Mouse (Mus musculus) MEL (cell line): ENCODE measurements around the gene Rtp1. TPM values are rescaled to one million over a fixed set of nuclear protein-coding genes. Genes with fewer than 3 reads are reported as not detected.

Source experiments
- DNase-seq: peaks from one replicate; pipeline ENCODE4 v3.0.0; 2011; ENCODE audit warnings: low read depth, low spot score
- H3K27ac ChIP-seq: 2 replicates; pipeline ENCODE4 v1.5.1; 2012; ENCODE audit warnings: low read depth, mild to moderate bottlenecking, control low read depth, low read length, moderate library complexity; ENCODE audit not compliant: control insufficient read depth
- H3K27me3 ChIP-seq, 2 experiments: fragments of 150-350 bp in 1 of 2; sonication (generic) in 1 of 2; 2 replicates each; pipeline ENCODE4 v1.6.1; 2012; ENCODE audit warnings: low read length in 2 of 2, mild to moderate bottlenecking in 2 of 2, improper control_type of control experiment in 1 of 2, moderate library complexity in 1 of 2; ENCODE audit not compliant: insufficient read depth in 2 of 2, control insufficient read depth in 1 of 2
- H3K36me3 ChIP-seq, 2 experiments: 2 replicates each; pipeline ENCODE4 v1.6.1; 2012 to 2014; ENCODE audit warnings: low read length in 2 of 2, improper control_type of control experiment in 1 of 2, inconsistent platforms in 1 of 2, mild to moderate bottlenecking in 1 of 2; ENCODE audit not compliant: insufficient read depth in 2 of 2, control insufficient read depth in 1 of 2
- H3K4me1 ChIP-seq, 2 experiments: fragments of 150-350 bp in 1 of 2; sonication (generic) in 1 of 2; 2 replicates each; pipeline ENCODE4 v1.6.1; 2012; ENCODE audit warnings: low read length in 2 of 2, improper control_type of control experiment in 1 of 2, mild to moderate bottlenecking in 1 of 2; ENCODE audit not compliant: insufficient read depth in 2 of 2, control insufficient read depth in 1 of 2
- H3K4me3 ChIP-seq, 2 experiments: fragments of 150-350 bp in 1 of 2; sonication (generic) in 1 of 2; 2 replicates each; pipeline ENCODE4 v1.5.1; 2012; ENCODE audit warnings: low read depth in 2 of 2, low read length in 2 of 2, mild to moderate bottlenecking in 2 of 2, moderate library complexity in 2 of 2, control low read depth in 1 of 2, improper control_type of control experiment in 1 of 2; ENCODE audit not compliant: control insufficient read depth in 1 of 2, insufficient read depth in 1 of 2
- H3K79me2 ChIP-seq: 2 replicates; pipeline ENCODE4 v1.6.1; 2012; ENCODE audit warnings: mild to moderate bottlenecking, low read length, moderate library complexity; ENCODE audit not compliant: control insufficient read depth, poor library complexity, insufficient read depth
- H3K9ac ChIP-seq: 2 replicates; pipeline ENCODE4 v1.6.1; 2012; ENCODE audit warnings: low read depth, mild to moderate bottlenecking, control low read depth, low read length, moderate library complexity; ENCODE audit not compliant: control insufficient read depth, poor library complexity, severe bottlenecking
- H3K9me3 ChIP-seq: fragments of 150-350 bp; sonication (generic); replicated peaks from 2 replicates; pipeline ENCODE4 v1.6.1; 2012; ENCODE audit warnings: mild to moderate bottlenecking, low read length, improper control_type of control experiment, moderate library complexity; ENCODE audit not compliant: insufficient read depth
- BHLHE40 ChIP-seq: IDR thresholded peaks from 2 replicates; pipeline ENCODE4 v1.6.1; 2012; ENCODE audit warnings: low read depth, mild to moderate bottlenecking, inconsistent platforms, low read length, improper control_type of control experiment, borderline replicate concordance
- ELF1 ChIP-seq: IDR thresholded peaks from 2 replicates; pipeline ENCODE4 v1.6.1; 2014; ENCODE audit warnings: low read depth, mild to moderate bottlenecking, inconsistent platforms, low read length, improper control_type of control experiment, moderate library complexity
- KAT2A ChIP-seq: conservative IDR thresholded peaks from 2 replicates; pipeline ENCODE4 v1.6.1; 2012; ENCODE audit warnings: low read depth, low read length, improper control_type of control experiment, inconsistent platforms
- MEF2A ChIP-seq: IDR thresholded peaks from 2 replicates; pipeline ENCODE4 v1.6.1; 2014; ENCODE audit warnings: low read depth, mild to moderate bottlenecking, inconsistent platforms, low read length, improper control_type of control experiment; ENCODE audit not compliant: poor library complexity, insufficient replicate concordance, severe bottlenecking; ENCODE audit errors: extremely low read depth
- MXI1 ChIP-seq: IDR thresholded peaks from 2 replicates; pipeline ENCODE4 v1.6.1; 2011; ENCODE audit warnings: mild to moderate bottlenecking, low read depth, low read length, improper control_type of control experiment
- MYC ChIP-seq: IDR thresholded peaks from 2 replicates; pipeline ENCODE4 v1.6.1; 2011; ENCODE audit warnings: low read depth, mild to moderate bottlenecking, low read length, improper control_type of control experiment, moderate library complexity
- NELFE ChIP-seq: IDR thresholded peaks from 2 replicates; pipeline ENCODE4 v1.6.1; 2011; ENCODE audit warnings: low read depth, low read length, improper control_type of control experiment
- NRF1 ChIP-seq: IDR thresholded peaks from 2 replicates; pipeline ENCODE4 v1.6.1; 2014; ENCODE audit warnings: low read depth, mild to moderate bottlenecking, inconsistent platforms, low read length, improper control_type of control experiment, moderate library complexity; ENCODE audit not compliant: poor library complexity, insufficient read depth, severe bottlenecking
- POLR2AphosphoS2 ChIP-seq: IDR thresholded peaks from 2 replicates; pipeline ENCODE4 v1.6.1; 2011; ENCODE audit warnings: low read length, improper control_type of control experiment
- RCOR1 ChIP-seq: IDR thresholded peaks from 2 replicates; pipeline ENCODE4 v1.6.1; 2012; ENCODE audit warnings: low read depth, mild to moderate bottlenecking, inconsistent platforms, low read length, improper control_type of control experiment
- ZKSCAN1 ChIP-seq: IDR thresholded peaks from 2 replicates; pipeline ENCODE4 v1.6.1; 2012; ENCODE audit warnings: low read depth, mild to moderate bottlenecking, inconsistent platforms, low read length, improper control_type of control experiment, moderate library complexity
- polyA plus RNA-seq, 2 experiments: library from polyadenylated mRNA; stranded (reverse) in 1 of 2; unstranded in 1 of 2; fragments of >175 nt in 1 of 2; fragments of >200 nt in 1 of 2; gene quantifications; 2 replicates each; pipeline versions ENCODE4 v1.2.1 to v1.2.4; 2012; ENCODE audit warnings: low replicate concordance in 2 of 2, low read depth in 1 of 2; ENCODE audit not compliant: insufficient read length in 2 of 2, insufficient read depth in 1 of 2, missing spikeins in 1 of 2
- total RNA-seq: library from RNA; depleted of rRNA; stranded (reverse); fragments of 300-350 nt; gene quantifications from 2 replicates; pipeline ENCODE4 v1.2.3, GENCODE M21; 2012; rRNA removed

Gene Rtp1
- total and polyA plus RNA-seq, 3 experiments = not detected

- no peaks in the 10 kb centered on the region for H3K36me3 ChIP-seq
- TF ChIP-seq MXI1 = no peak
- TF ChIP-seq ELF1 = no peak
Observed at GRCm38 (mm10) chr16:23482218-23482617, 53.3 kb downstream of the Rtp1 start.

DNA sequence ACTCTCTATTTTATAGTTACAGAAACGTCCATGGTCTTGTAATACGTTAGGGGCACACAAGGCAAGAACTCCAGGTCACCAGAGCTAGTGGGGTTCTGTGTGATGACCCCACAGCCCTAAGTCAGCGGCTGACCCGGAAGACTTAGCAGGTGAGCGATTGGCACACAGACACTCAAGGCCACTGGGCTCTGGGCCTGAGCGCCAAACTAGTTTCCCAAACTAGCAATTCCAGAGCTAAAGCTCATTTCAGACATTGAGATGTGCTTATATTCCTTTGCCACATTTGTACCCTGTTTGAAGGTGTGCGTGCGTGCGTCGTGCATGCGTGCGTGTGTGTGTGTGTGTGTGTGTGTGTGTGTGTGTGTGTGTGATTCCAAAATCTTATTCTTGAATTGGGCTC lies 53.9 kb downstream of the Rtp1 start:
- H3K9me3 ChIP-seq = no peaks in the 10 kb centered on the region
- no peak for DNase-seq
- H3K27me3 ChIP-seq = no peaks in the 10 kb centered on the region
- TF ChIP-seq RCOR1 (no peak), KAT2A (no peak), ZKSCAN1 (no peak), MXI1 (no peak), BHLHE40 (no peak), MYC (no peak), NRF1 (no peak), NELFE (no peak), ELF1 (no peak)
- H3K9ac ChIP-seq = no peak overlapping the region
- H3K79me2 ChIP-seq = no peaks in the 10 kb centered on the region
- H3K4me3 ChIP-seq = no peak overlapping the region
- no peak overlapping the region for H3K27ac ChIP-seq
- H3K4me1 ChIP-seq = no peaks in the 10 kb centered on the region
- no peaks in the 10 kb centered on the region for H3K36me3 ChIP-seq

More at GRCm38 (mm10) chr16:23482218-23482617, 53.3 kb downstream of the Rtp1 start:
- Histone ChIP-seq H3K4me3 (no peak overlapping the region), H3K9me3 (no peaks in the 10 kb centered on the region), H3K27me3 (no peaks in the 10 kb centered on the region), H3K27ac (no peak overlapping the region), H3K79me2 (no peaks in the 10 kb centered on the region), H3K9ac (no peak overlapping the region), H3K4me1 (no peaks in the 10 kb centered on the region)
- DNase-seq = no peak

DNA sequence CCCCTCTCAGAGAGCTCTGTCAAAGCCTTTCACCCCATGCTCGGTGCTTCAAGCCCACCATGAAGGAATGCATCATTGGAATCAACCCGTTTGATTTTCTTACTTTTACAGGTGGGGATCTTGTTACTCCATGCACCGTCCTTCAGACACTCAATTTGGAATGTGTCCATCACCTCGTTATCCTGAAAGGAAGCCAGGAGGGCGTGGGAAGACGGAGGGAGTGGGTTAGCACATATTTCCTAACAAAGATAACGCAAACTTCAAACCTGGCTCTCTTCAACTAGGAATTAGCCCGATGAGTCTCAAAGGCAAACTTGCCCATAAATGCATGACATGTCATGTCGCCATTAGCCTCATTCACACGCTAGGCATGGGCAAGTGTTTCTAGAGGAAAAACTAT lies 54.4 kb downstream of the Rtp1 start:
- H3K9me3 ChIP-seq = no peaks in the 10 kb centered on the region

More for the DNA sequence above, 54.4 kb downstream of the Rtp1 start:
- H3K36me3 ChIP-seq = no peaks in the 10 kb centered on the region
- H3K27ac ChIP-seq = no peak overlapping the region
- no peaks in the 10 kb centered on the region for H3K27me3 ChIP-seq
- DNase-seq = no peak
- no peak overlapping the region for H3K9ac ChIP-seq
- H3K79me2 ChIP-seq = no peaks in the 10 kb centered on the region
- no peaks in the 10 kb centered on the region for H3K4me1 ChIP-seq
- H3K4me3 ChIP-seq = no peak overlapping the region
- TF ChIP-seq KAT2A = no peak
- no peak for TF ChIP-seq POLR2AphosphoS2
- TF ChIP-seq MEF2A = no peak
- no peak for TF ChIP-seq ZKSCAN1

Other genes starting within 250 kb of the Rtp1 start
- gene St6gal1, start 204.4 kb upstream of the Rtp1 start, total RNA-seq = not detected in 2 replicates
- gene St6gal1, start 204.4 kb upstream of the Rtp1 start, polyA plus RNA-seq = not detected
- not detected in 2 replicates for gene Rtp4, start 91.2 kb downstream of the Rtp1 start, total RNA-seq
- not detected for gene Rtp4, start 91.2 kb downstream of the Rtp1 start, polyA plus RNA-seq
- not detected in 2 replicates for gene Masp1, start 91.7 kb downstream of the Rtp1 start, total RNA-seq
- not detected for gene Masp1, start 91.7 kb downstream of the Rtp1 start, polyA plus RNA-seq